Mouse (Mus musculus) kidney, postnatal 36 days (tissue): ENCODE measurements around the gene Dnmbp.

Source experiments
- DNase-seq, 2 experiments: peaks; one replicate each; pipeline ENCODE4 v3.0.0; 2021 to 2022; ENCODE audit warnings: mixed read lengths in 2 of 2

Gene Dnmbp

DNA sequence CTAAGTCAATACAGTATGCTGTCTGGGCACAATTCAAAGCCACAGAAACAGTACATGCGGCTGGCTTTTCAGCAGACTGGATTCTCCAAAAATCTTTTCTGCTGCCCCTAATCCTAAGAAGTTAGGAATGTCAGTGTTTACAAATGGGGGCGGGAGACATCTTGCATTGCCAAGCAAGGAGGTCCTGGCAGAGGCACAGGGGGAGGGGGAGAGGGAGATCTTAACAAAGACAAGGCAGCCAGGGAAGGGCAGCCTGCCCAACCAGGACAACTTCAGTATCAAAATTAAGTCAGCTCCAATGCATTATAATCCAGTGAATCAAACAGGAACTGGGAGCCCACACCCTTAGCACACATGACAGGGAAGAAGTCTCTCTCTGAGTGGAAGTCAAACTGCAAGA, 64.0 kb downstream of the Dnmbp start:
- no peak for DNase-seq

DNA sequence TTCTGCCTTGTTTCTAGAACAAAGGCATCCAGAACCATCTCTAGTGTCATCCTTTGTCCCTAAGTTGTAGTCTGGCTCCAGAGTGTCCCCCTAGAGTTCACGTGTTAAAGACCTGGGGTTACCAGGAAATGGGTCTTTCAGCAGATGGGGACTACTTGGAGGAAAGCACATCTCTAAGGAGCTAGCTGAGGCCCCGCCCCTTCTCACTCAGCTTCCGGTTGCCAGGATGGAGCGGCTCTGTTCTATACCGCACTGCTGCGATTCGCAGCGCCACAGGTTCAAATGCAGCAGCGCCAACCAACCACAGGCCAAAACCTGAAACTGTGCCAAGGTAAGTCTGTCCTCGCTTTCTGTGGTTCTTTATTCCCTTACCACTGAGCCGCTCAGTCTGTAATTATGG, 65.6 kb downstream of the Dnmbp start:
- DNase-seq = no peak

GRCm38 (mm10) chr19:43870418-43870817, 69.6 kb downstream of the Dnmbp start:
- DNase-seq = no peak

DNA sequence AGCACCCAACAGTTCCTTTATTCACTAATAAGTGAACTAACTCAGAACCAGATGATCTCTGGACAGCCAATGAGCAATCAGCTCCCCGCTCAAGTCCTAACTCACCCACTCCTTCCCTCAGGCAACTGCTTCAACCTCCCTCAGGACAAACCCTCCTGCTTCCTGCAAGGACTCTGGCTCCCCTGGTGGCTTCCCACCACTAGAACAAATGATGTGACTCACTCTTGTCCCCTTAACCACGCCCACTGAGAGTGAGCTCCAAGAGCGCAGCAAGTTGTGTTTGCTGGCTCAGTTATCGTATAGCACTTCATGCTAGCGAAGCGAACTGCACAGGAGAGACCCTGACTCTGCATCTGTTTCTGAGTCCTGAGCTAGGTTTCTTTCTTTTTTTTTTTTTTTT, 82.6 kb downstream of the Dnmbp start:
- DNase-seq = no peak

GRCm38 (mm10) chr19:43852837-43853545, 87.0 kb downstream of the Dnmbp start:
- DNase-seq = peak in 1 of 2 experiments; percentile 23

GRCm38 (mm10) chr19:43851996-43852630, 87.9 kb downstream of the Dnmbp start:
- peak; percentile 32 to 48 for DNase-seq

DNA sequence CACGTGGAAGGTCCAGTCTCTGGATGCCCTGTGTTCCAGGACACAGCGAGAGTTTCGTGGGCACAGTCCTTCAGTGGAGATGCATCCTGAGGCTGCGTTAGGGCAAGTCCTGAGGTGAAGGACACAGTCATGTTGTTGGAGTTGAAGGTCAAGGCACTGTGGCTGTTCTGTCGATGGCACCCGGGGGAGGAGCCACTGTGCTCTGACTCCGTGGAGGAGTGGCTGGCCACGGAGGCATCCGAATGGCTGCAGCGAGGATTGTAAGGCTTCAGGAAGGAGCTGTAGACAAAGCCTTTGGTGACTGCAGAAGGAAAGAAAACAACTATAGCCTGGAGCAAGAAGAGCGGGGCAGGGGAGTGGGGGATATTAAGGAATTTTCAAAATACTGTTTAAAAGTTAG, 90.0 kb downstream of the Dnmbp start:
- DNase-seq = no peak

DNA sequence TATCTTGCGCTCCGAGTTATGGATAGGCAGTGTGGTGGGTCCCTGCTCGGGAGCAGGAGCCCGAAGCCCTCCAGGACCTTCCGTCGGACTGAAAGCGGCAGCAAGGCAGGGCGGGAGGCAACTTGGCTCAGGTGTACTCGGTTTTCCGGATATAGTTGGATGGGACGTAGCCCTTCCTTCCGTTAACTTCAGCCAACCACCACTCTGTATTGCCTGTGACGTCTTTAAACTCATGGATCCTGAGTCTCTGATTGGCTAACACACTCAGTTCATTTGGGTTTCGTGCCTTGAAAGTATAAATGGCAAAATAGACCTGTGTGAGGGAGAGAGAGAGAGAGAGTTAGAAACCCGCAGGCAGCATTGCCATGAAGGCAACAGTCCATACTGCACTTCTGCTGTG, 92.0 kb downstream of the Dnmbp start:
- DNase-seq = no peak

DNA sequence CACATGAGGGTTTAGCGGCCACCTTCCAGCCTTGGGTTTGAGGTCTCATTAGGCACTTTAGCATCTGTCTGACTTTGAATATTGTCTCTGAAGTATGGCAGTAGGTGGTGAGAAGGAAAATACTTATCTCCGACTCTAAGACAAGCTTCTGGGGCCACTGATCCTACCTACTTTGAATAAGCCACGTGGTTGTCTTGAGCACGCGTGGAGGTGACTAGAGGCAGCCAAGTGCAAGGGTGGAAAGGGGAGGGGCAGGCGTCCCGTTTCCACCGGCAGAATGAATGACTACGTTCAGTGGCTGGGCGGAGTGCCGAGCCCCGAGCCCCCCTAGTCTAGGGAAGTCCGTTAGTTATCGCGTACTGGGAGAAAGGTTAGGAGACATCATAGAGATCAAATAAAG, 92.9 kb downstream of the Dnmbp start:
- DNase-seq = no peak

GRCm38 (mm10) chr19:43845331-43845908, 94.6 kb downstream of the Dnmbp start:
- no peak for DNase-seq

- DNase-seq = no peak
Measured at GRCm38 (mm10) chr19:43843184-43843583, 96.8 kb downstream of the Dnmbp start.

- DNase-seq = peak; percentile 66 to 88
Measured at GRCm38 (mm10) chr19:43832425-43833069, 107.4 kb downstream of the Dnmbp start.

DNA sequence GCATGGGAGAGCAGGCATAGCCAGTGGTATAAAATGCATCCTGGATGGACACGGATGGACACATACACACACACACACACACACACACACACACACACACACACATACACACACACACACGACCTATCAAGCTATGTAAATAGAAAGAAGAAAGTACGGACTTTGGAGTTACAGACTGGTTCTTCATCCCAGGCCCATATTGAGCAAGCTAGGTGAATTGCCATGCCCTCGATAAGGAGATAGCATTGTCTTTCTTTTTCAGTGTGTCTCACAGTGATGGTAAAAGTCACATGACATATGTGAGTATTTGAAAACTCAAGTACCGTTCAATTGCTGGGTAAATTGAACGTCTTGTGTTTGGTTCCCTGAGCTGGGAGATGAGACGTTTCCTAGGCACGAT, 113.1 kb downstream of the Dnmbp start:
- no peak for DNase-seq

- DNase-seq = no peak
Measured at GRCm38 (mm10) chr19:43815661-43816414, 124.2 kb downstream of the Dnmbp start.

GRCm38 (mm10) chr19:43813315-43813714, 126.7 kb downstream of the Dnmbp start:
- DNase-seq = peak; percentile 31 to 50

DNA sequence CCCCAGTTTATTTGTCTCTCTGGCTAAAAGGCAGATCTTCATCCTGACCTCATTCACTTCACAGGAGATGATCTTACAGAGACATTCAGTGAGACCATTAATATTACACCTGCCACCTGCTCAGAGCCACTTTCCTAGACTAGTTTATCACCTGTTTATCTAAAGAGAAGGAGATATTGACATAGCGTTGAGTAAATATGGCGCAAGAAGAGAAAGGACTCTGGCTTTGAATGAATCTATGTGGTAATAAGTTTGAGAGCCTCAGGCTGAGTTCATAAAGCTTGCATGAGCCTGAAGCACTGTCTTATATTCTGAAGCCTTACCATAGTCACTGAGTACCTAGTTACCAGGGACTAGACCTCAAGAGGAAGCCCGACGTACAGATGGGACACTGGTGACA, 128.6 kb downstream of the Dnmbp start:
- no peak for DNase-seq

DNA sequence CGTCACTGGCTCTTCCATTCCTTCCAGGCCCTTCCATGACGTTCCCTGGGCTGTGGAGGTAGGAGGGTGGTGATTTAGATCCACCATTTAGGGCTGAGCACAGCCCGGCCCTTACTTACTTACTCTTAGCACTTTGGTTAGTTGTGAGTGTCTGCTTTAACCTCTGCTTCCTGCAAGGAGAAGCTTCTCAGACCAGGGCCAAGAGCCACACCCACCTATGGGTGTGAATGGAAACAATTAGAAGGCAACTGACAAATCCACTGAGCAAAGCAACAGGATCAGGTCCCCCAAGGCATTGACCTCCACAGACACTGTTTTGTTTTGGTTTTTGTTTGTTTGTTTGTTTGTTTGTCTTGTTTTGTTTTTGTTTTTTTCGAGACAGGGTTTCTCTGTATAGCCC, 130.7 kb downstream of the Dnmbp start:
- no peak for DNase-seq

DNA sequence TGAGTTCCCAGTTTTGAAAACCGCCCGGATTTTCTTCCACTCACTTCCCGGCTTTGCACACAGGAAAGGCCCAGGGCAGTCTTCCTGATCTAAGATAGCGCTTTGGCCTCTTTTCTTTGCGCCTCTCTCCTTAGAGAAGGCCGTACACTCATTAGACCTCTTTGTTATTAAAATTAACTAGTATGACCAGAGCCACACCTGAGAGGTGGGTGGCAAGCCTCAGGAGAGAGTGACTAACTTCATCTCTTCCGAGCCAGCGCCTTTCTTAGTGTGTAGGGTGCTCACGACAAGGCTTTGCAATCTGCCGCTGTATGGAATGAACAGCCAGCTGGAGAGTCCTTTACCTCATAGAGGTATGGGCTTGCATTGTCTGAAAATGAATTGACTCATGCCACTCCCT, 136.1 kb downstream of the Dnmbp start:
- no peak for DNase-seq

GRCm38 (mm10) chr19:43801427-43802051, 138.5 kb downstream of the Dnmbp start:
- DNase-seq = no peak

DNA sequence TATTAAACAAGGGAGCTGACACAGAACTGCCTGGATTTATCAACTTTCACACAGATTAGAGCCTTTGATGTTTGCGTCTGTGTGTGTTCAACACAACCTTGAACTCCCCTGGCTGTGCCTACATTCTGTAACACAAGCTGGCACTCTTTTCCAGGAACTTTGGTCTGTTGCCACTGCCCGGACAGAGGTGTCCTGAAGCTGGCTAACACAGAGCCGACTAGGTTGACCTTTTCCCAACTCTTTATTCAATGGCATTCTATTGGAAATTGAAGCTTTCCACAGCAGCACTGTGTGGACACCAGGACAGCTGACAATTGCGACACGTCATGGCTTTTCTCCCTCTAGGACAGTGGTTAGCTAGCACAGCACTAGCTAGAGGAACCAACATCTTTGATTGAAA, 142.8 kb downstream of the Dnmbp start:
- peak; percentile 28 to 44 for DNase-seq
